Mouse (Mus musculus): ENCODE measurements at regions not wholly inside any gene's neighbourhood (a gene's known extent, or its start where the extent isn't known, plus 50 kb on each side); places are given as distances from the start of the nearest gene placed in this dataset.

- Histone ChIP-seq H3K4me3 (ENCODE audit: low read length) (no peak overlapping the region), H3K4me1 (ENCODE audit: control insufficient read depth, insufficient read depth, low read length) (no peaks in the 10 kb centered on the region), H3K9me3 (ENCODE audit: control insufficient read depth, low read length) (no peaks in the 10 kb centered on the region), H3K27me3 (replicated peaks; ENCODE audit: control insufficient read depth, insufficient read depth, low read length) (no peaks in the 10 kb centered on the region), H3K4me2 (ENCODE audit: low read depth, low read length) (no peak overlapping the region), H3K9ac (ENCODE audit: low read depth, low read length) (no peak overlapping the region), H3K27ac (ENCODE audit: low read length) (no peak overlapping the region), H3K36me3 (ENCODE audit: control insufficient read depth, insufficient read depth, low read length) (no peaks in the 10 kb centered on the region)
- no peak for ATAC-seq
- 73% methylated on average over 6 of the region's 6 CpGs for WGBS
These were observed 353.8 kb downstream of the Med13l start for GRCm38 (mm10) chr5:118914191-118914750.

- H3K4me2 ChIP-seq (ENCODE audit: low read depth, low read length), result no peak overlapping the region
- no peaks in the 10 kb centered on the region for H3K9me3 ChIP-seq (ENCODE audit: control insufficient read depth, low read length)
- no peaks in the 10 kb centered on the region for H3K4me1 ChIP-seq (ENCODE audit: control insufficient read depth, insufficient read depth, low read length)
- H3K27me3 ChIP-seq (replicated peaks; ENCODE audit: control insufficient read depth, insufficient read depth, low read length), result 0 out of 2 replicates have a peak, but pooled peaks cover 7% of the 10 kb centered on the region
- no peak for ATAC-seq
- 84% methylated on average over 7 of the region's 7 CpGs for WGBS
- no peak overlapping the region for H3K27ac ChIP-seq (ENCODE audit: low read length)
- no peak overlapping the region for H3K9ac ChIP-seq (ENCODE audit: low read depth, low read length)
- H3K36me3 ChIP-seq (ENCODE audit: control insufficient read depth, insufficient read depth, low read length), result no peaks in the 10 kb centered on the region
- no peak overlapping the region for H3K4me3 ChIP-seq (ENCODE audit: low read length)
These were observed 362.9 kb downstream of the Med13l start for GRCm38 (mm10) chr5:118923357-118923756.

- no peak overlapping the region for H3K4me3 ChIP-seq (ENCODE audit: low read length)
- no peak overlapping the region for H3K9ac ChIP-seq (ENCODE audit: low read depth, low read length)
- no peaks in the 10 kb centered on the region for H3K9me3 ChIP-seq (ENCODE audit: control insufficient read depth, low read length)
- H3K36me3 ChIP-seq (ENCODE audit: control insufficient read depth, insufficient read depth, low read length), result no peaks in the 10 kb centered on the region
- H3K4me2 ChIP-seq (ENCODE audit: low read depth, low read length), result no peak overlapping the region
- no peak for ATAC-seq
- 0 out of 2 replicates have a peak, but pooled peaks cover 9% of the 10 kb centered on the region for H3K27me3 ChIP-seq (replicated peaks; ENCODE audit: control insufficient read depth, insufficient read depth, low read length)
- H3K4me1 ChIP-seq (ENCODE audit: control insufficient read depth, insufficient read depth, low read length), result peaks cover 5% of the 10 kb centered on the region; the same call in 1 of the 2 replicates
- 95% methylated on average over 4 of the region's 4 CpGs for WGBS
- H3K27ac ChIP-seq (ENCODE audit: low read length), result no peak overlapping the region
These were observed 368.6 kb downstream of the Med13l start for GRCm38 (mm10) chr5:118929037-118929436.

- Histone ChIP-seq H3K4me2 (ENCODE audit: low read depth, low read length) (peak overlapping the region; percentile 43), H3K9me3 (ENCODE audit: control insufficient read depth, low read length) (no peaks in the 10 kb centered on the region), H3K4me1 (ENCODE audit: control insufficient read depth, insufficient read depth, low read length) (peaks cover 5% of the 10 kb centered on the region; the same call in 1 of the 2 replicates), H3K9ac (ENCODE audit: low read depth, low read length) (no peak overlapping the region), H3K4me3 (ENCODE audit: low read length) (peak overlapping the region; percentile 17), H3K27me3 (replicated peaks; ENCODE audit: control insufficient read depth, insufficient read depth, low read length) (0 out of 2 replicates have a peak, but pooled peaks cover 9% of the 10 kb centered on the region), H3K27ac (ENCODE audit: low read length) (no peak overlapping the region), H3K36me3 (ENCODE audit: control insufficient read depth, insufficient read depth, low read length) (no peaks in the 10 kb centered on the region)
- 4% methylated on average over 23 of the region's 23 CpGs for WGBS
- no peak for ATAC-seq
These were observed 369.6 kb downstream of the Med13l start for GRCm38 (mm10) chr5:118929990-118930501.

- WGBS, result 83% methylated on average over 12 of the region's 12 CpGs
- ATAC-seq, result no peak
- no peak overlapping the region for H3K9ac ChIP-seq (ENCODE audit: low read depth, low read length)
These were observed 379.0 kb downstream of the Med13l start for GRCm38 (mm10) chr5:118939336-118940039.

GRCm38 (mm10) chr5:118944256-118944655 is 383.8 kb downstream of the Med13l start:
- Histone ChIP-seq H3K27ac (ENCODE audit: low read length) (no peak overlapping the region), H3K4me3 (ENCODE audit: low read length) (no peak overlapping the region), H3K4me2 (ENCODE audit: low read depth, low read length) (no peak overlapping the region), H3K9me3 (ENCODE audit: control insufficient read depth, low read length) (no peaks in the 10 kb centered on the region), H3K27me3 (replicated peaks; ENCODE audit: control insufficient read depth, insufficient read depth, low read length) (no peaks in the 10 kb centered on the region), H3K4me1 (ENCODE audit: control insufficient read depth, insufficient read depth, low read length) (no peaks in the 10 kb centered on the region), H3K9ac (ENCODE audit: low read depth, low read length) (no peak overlapping the region), H3K36me3 (ENCODE audit: control insufficient read depth, insufficient read depth, low read length) (no peaks in the 10 kb centered on the region)
- 56% methylated on average over 7 of the region's 7 CpGs for WGBS
- no peak for ATAC-seq

More at GRCm38 (mm10) chr5:118939336-118940039, 379.0 kb downstream of the Med13l start:
- Histone ChIP-seq H3K27me3 (replicated peaks; ENCODE audit: control insufficient read depth, insufficient read depth, low read length) (no peaks in the 10 kb centered on the region), H3K36me3 (ENCODE audit: control insufficient read depth, insufficient read depth, low read length) (no peaks in the 10 kb centered on the region), H3K27ac (ENCODE audit: low read length) (no peak overlapping the region), H3K9me3 (ENCODE audit: control insufficient read depth, low read length) (no peaks in the 10 kb centered on the region), H3K4me1 (ENCODE audit: control insufficient read depth, insufficient read depth, low read length) (no peaks in the 10 kb centered on the region), H3K4me2 (ENCODE audit: low read depth, low read length) (no peak overlapping the region), H3K4me3 (ENCODE audit: low read length) (no peak overlapping the region)

- Histone ChIP-seq H3K4me2 (ENCODE audit: low read depth, low read length) (no peak overlapping the region), H3K9ac (ENCODE audit: low read depth, low read length) (no peak overlapping the region), H3K4me3 (ENCODE audit: low read length) (no peak overlapping the region), H3K9me3 (ENCODE audit: control insufficient read depth, low read length) (no peaks in the 10 kb centered on the region), H3K27ac (ENCODE audit: low read length) (no peak overlapping the region), H3K4me1 (ENCODE audit: control insufficient read depth, insufficient read depth, low read length) (no peaks in the 10 kb centered on the region), H3K27me3 (replicated peaks; ENCODE audit: control insufficient read depth, insufficient read depth, low read length) (no peaks in the 10 kb centered on the region), H3K36me3 (ENCODE audit: control insufficient read depth, insufficient read depth, low read length) (no peaks in the 10 kb centered on the region)
- ATAC-seq, result no peak
- 55% methylated on average over 8 of the region's 8 CpGs for WGBS
These were observed 385.6 kb downstream of the Med13l start for GRCm38 (mm10) chr5:118946090-118946489.

- no peak for ATAC-seq
- H3K4me2 ChIP-seq (ENCODE audit: low read depth, low read length), result no peak overlapping the region
- H3K4me1 ChIP-seq (ENCODE audit: control insufficient read depth, insufficient read depth, low read length), result no peaks in the 10 kb centered on the region
- H3K9me3 ChIP-seq (ENCODE audit: control insufficient read depth, low read length), result no peaks in the 10 kb centered on the region
- no peak overlapping the region for H3K4me3 ChIP-seq (ENCODE audit: low read length)
- H3K27ac ChIP-seq (ENCODE audit: low read length), result no peak overlapping the region
- H3K27me3 ChIP-seq (replicated peaks; ENCODE audit: control insufficient read depth, insufficient read depth, low read length), result no peaks in the 10 kb centered on the region
- no peak overlapping the region for H3K9ac ChIP-seq (ENCODE audit: low read depth, low read length)
- WGBS, result 55% methylated on average over 2 of the region's 2 CpGs
- H3K36me3 ChIP-seq (ENCODE audit: control insufficient read depth, insufficient read depth, low read length), result no peaks in the 10 kb centered on the region
These were observed 386.5 kb downstream of the Med13l start for GRCm38 (mm10) chr5:118946994-118947393.

GRCm38 (mm10) chr5:118948119-118948786 is 387.8 kb downstream of the Med13l start:
- peak; percentile 78; the same call in 1 of the 2 replicates for ATAC-seq
- H3K4me1 ChIP-seq (ENCODE audit: control insufficient read depth, insufficient read depth, low read length), result no peaks in the 10 kb centered on the region

More at GRCm38 (mm10) chr5:118948119-118948786, 387.8 kb downstream of the Med13l start:
- H3K4me2 ChIP-seq (ENCODE audit: low read depth, low read length), result no peak overlapping the region
- H3K36me3 ChIP-seq (ENCODE audit: control insufficient read depth, insufficient read depth, low read length), result no peaks in the 10 kb centered on the region
- H3K9ac ChIP-seq (ENCODE audit: low read depth, low read length), result no peak overlapping the region
- 82% methylated on average over 6 of the region's 6 CpGs for WGBS
- H3K27ac ChIP-seq (ENCODE audit: low read length), result no peak overlapping the region
- no peaks in the 10 kb centered on the region for H3K27me3 ChIP-seq (replicated peaks; ENCODE audit: control insufficient read depth, insufficient read depth, low read length)
- H3K4me3 ChIP-seq (ENCODE audit: low read length), result no peak overlapping the region
- H3K9me3 ChIP-seq (ENCODE audit: control insufficient read depth, low read length), result no peaks in the 10 kb centered on the region
